28 mouse cellular contexts compared by ENCODE assay signal in genomic region chr1:130270457-130270856, GRCm38 (mm10).
"Had no signal": no experiment of that assay in that cellular context is flagged by ENCODE, and none has a peak within 500 bp of the region (broad histone marks: within the 10 kb centered on the region; RNA-seq: fewer than 3 reads in every experiment).

No protein-coding gene starts in this region.

- H3K9me3 ChIP-seq: embryonic facial prominence, embryonic 10.5 days; embryonic facial prominence, embryonic 12.5 days; embryonic facial prominence, embryonic 13.5 days; embryonic facial prominence, embryonic 15.5 days; forebrain, embryonic 10.5 days; forebrain, embryonic 12.5 days; forebrain, embryonic 13.5 days; forebrain, embryonic 15.5 days; heart, embryonic 10.5 days had no signal

- ATAC-seq: forebrain, embryonic 13.5 days; forebrain, embryonic 14.5 days; forebrain, embryonic 15.5 days; forebrain, embryonic 16.5 days; forebrain, postnatal 0 days had no signal

- H3K27me3 ChIP-seq: embryonic facial prominence, embryonic 12.5 days; embryonic facial prominence, embryonic 13.5 days; embryonic facial prominence, embryonic 15.5 days; forebrain, embryonic 13.5 days; forebrain, embryonic 15.5 days had no signal

- H3K9ac ChIP-seq: embryonic facial prominence, embryonic 12.5 days; embryonic facial prominence, embryonic 13.5 days; embryonic facial prominence, embryonic 15.5 days; forebrain, embryonic 12.5 days; forebrain, embryonic 13.5 days; forebrain, embryonic 15.5 days; forebrain, postnatal 0 days had no signal

- H3K27ac ChIP-seq: embryonic facial prominence, embryonic 10.5 days; embryonic facial prominence, embryonic 12.5 days; embryonic facial prominence, embryonic 13.5 days; embryonic facial prominence, embryonic 15.5 days; forebrain, embryonic 10.5 days; forebrain, embryonic 12.5 days; forebrain, embryonic 13.5 days; forebrain, embryonic 15.5 days; gastrocnemius, adult 2 months; heart, adult 2 months; heart, embryonic 10.5 days had no signal

- H3K36me3 ChIP-seq: embryonic facial prominence, embryonic 10.5 days; embryonic facial prominence, embryonic 12.5 days; embryonic facial prominence, embryonic 13.5 days; embryonic facial prominence, embryonic 15.5 days; forebrain, embryonic 10.5 days; forebrain, embryonic 12.5 days; forebrain, embryonic 15.5 days; heart, embryonic 10.5 days had no signal

- H3K4me3 ChIP-seq: embryonic facial prominence, embryonic 10.5 days; embryonic facial prominence, embryonic 12.5 days; embryonic facial prominence, embryonic 13.5 days; embryonic facial prominence, embryonic 15.5 days; erythroblast, embryonic 14.5 days; forebrain, embryonic 10.5 days; forebrain, embryonic 12.5 days; forebrain, embryonic 13.5 days; forebrain, embryonic 15.5 days; gastrocnemius, adult 2 months; heart, adult 2 months; heart, embryonic 10.5 days had no signal

- H3K4me2 ChIP-seq: embryonic facial prominence, embryonic 12.5 days; embryonic facial prominence, embryonic 13.5 days; embryonic facial prominence, embryonic 15.5 days; forebrain, embryonic 12.5 days; forebrain, embryonic 13.5 days; forebrain, embryonic 15.5 days had no signal

- H3K4me1 ChIP-seq: embryonic facial prominence, embryonic 12.5 days; embryonic facial prominence, embryonic 13.5 days; embryonic facial prominence, embryonic 15.5 days; forebrain, embryonic 12.5 days; forebrain, embryonic 13.5 days; forebrain, embryonic 15.5 days; heart, embryonic 10.5 days had no signal

- DNase-seq: cerebellum, adult 9-10 months; cerebellum, adult 9-11 months; cerebellum, postnatal 10 days; cerebellum, postnatal 14 days; cerebellum, postnatal 25 days; cerebellum, postnatal 36 days; embryo, embryonic 11 days; forebrain, postnatal 0 days; gastrocnemius, adult 2 months; gastrocnemius, postnatal 10 days; gastrocnemius, postnatal 14 days; gastrocnemius, postnatal 25 days; gastrocnemius, postnatal 36 days; heart, adult 11 months; heart, adult 18-20 months; heart, adult 2 months had no signal
